Mouse (Mus musculus) liver, adult 2 months (tissue): ENCODE results near the gene Snai3.

ENCODE experiments used
- CTCF ChIP-seq: fragments of 200-500 bp; IDR thresholded peaks from 2 replicates; pipeline ENCODE4 v1.5.1; 2011; ENCODE audit warnings: low read depth, low read length, control low read depth
- POLR2A ChIP-seq: fragments of 200-500 bp; IDR thresholded peaks from 2 replicates; pipeline ENCODE4 v1.6.1; 2011; ENCODE audit warnings: low read length, control low read depth; ENCODE audit not compliant: insufficient read depth; ENCODE audit errors: extremely low read depth

GRCm38 (mm10) chr8:122461473-122462148, 1.1 kb upstream of the Snai3 start:
- TF ChIP-seq POLR2A = no peak
- TF ChIP-seq CTCF = no peak
